Mouse (Mus musculus): ENCODE measurements around the gene Hist1h2bj.

Gene Hist1h2bj

GRCm38 (mm10) chr13:22015479-22016450 is 27.2 kb upstream of the Hist1h2bj start:
- peak; percentile 65 to 76 for DNase-seq

GRCm38 (mm10) chr13:22019934-22020835 is 22.8 kb upstream of the Hist1h2bj start:
- DNase-seq = peak in 1 of 2 experiments; percentile 32

- peak; percentile 59 to 71 for DNase-seq
These were observed 22.1 kb upstream of the Hist1h2bj start for GRCm38 (mm10) chr13:22020901-22021339.

- DNase-seq = peak in 1 of 2 experiments; percentile 18
These were observed 21.4 kb upstream of the Hist1h2bj start for GRCm38 (mm10) chr13:22021581-22021980.

GRCm38 (mm10) chr13:22022241-22022640 is 20.8 kb upstream of the Hist1h2bj start:
- peak; percentile 80 to 83 for DNase-seq

- DNase-seq = peak; percentile 77 to 86
These were observed 16.7 kb upstream of the Hist1h2bj start for GRCm38 (mm10) chr13:22026058-22027031.

GRCm38 (mm10) chr13:22028673-22029460 is 14.1 kb upstream of the Hist1h2bj start:
- peak; percentile 95 to 96 for DNase-seq

GRCm38 (mm10) chr13:22029928-22030327 is 13.1 kb upstream of the Hist1h2bj start:
- no peak for DNase-seq

- peak in 1 of 2 experiments; percentile 26 for DNase-seq
These were observed 12.5 kb upstream of the Hist1h2bj start for GRCm38 (mm10) chr13:22030493-22030892.

- DNase-seq = no peak
These were observed 9.1 kb upstream of the Hist1h2bj start for GRCm38 (mm10) chr13:22033741-22034442.

GRCm38 (mm10) chr13:22034443-22035266 is 8.4 kb upstream of the Hist1h2bj start:
- DNase-seq = peak; percentile 31 to 71

- peak; percentile 82 to 93 for DNase-seq
These were observed 7.5 kb upstream of the Hist1h2bj start, which contains the start of the genes Hist1h2ah and Hist1h2bk for GRCm38 (mm10) chr13:22035267-22036148. Gene Hist1h2ah (minus strand): TSS chr13:22035568. Gene Hist1h2bk (plus strand): TSS chr13:22035870.

- DNase-seq = no peak
These were observed 6.7 kb upstream of the Hist1h2bj start for GRCm38 (mm10) chr13:22036149-22036956.

- no peak for DNase-seq
These were observed 6.0 kb upstream of the Hist1h2bj start for GRCm38 (mm10) chr13:22036986-22037385.

GRCm38 (mm10) chr13:22037415-22037814 is 5.6 kb upstream of the Hist1h2bj start:
- no peak for DNase-seq

- DNase-seq = no peak
These were observed 3.6 kb upstream of the Hist1h2bj start for GRCm38 (mm10) chr13:22039364-22039763.

GRCm38 (mm10) chr13:22039951-22040463 is 3.0 kb upstream of the Hist1h2bj start:
- DNase-seq = no peak

All from kidney, postnatal 36 days (tissue).